Mouse (Mus musculus) urinary bladder, postnatal 14 days (tissue): ENCODE results near the gene Sec13.
A peak's percentile ranks its signal among the peaks of the same experiment; 100 is the strongest.

Source experiments
- DNase-seq: peaks from one replicate; pipeline ENCODE4 v3.0.0; 2021; ENCODE audit warnings: low spot score

The Sec13 gene

GRCm38 (mm10) chr6:113712718-113713117 lies 27.8 kb downstream of the Sec13 start:
- DNase-seq = no peak

GRCm38 (mm10) chr6:113697222-113698205 lies 43.0 kb downstream of the Sec13 start:
- peak; percentile 29 for DNase-seq

DNA sequence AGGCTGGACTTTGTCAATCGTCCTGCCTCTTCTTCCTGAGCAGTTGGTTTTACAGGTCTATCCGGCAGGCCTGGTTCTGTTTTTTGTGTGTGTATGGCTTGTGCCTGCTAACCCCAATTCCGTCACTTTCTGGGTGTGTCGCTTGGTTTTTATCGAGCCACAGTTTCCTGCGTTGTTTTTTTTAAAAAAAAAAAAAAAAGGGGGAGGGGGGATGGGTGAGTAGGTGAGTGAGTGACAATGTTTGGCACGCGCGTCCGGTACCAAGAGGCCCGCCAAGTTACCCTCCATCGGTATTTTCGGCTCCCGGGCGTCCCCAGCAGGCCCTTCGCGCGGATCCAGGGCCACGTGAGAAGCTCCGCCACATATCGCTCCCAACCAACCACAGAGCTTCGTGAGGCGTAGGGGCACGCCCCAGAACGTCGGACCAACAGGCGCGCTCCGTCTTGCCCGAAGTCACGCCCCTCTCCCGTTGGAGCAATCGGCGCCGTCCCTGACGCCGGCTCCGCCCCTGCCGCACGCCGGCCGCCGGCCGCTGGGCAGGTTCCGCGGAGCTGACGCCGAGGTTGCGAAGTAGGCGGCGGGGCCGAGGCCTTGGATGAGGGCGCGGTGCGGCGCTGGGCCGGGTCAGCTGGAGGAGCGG lies 43.8 kb downstream of the Sec13 start, which contains the start of gene Tatdn2:
Gene Tatdn2, plus strand, starts transcription at position 469 of the 640 bp plus-strand sequence.
- DNase-seq = peak; percentile 96

DNA sequence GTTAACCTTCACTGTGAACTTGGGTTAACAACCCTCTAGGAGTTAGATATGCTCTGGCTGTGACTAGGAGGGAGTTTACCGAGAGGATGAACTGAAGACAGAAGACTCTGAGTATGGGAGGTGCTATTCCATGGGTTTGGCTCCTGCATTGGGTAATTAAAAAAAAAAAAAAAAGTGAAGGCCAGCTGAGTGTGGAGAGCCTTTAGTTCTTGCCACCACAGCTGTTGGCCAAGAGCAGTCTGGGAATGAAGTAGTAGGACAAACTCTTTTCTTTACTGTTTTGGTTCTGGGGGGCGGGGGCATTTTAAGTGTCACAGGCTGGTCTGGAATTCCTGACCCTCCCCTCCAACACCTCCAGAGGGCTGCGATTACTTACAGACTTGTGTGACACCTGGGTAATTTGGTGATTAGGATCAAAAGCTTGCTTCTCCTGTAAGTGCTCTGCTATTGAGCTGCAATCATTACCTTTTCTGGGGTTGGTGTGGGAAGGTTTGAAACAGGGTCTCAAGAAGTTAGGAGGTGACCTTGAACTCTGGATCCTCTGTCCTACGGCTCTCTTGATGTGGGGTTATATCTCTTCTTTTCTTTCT lies 44.7 kb downstream of the Sec13 start:
- no peak for DNase-seq

- no peak for DNase-seq
These were observed 45.3 kb downstream of the Sec13 start for GRCm38 (mm10) chr6:113695203-113695602.

DNA sequence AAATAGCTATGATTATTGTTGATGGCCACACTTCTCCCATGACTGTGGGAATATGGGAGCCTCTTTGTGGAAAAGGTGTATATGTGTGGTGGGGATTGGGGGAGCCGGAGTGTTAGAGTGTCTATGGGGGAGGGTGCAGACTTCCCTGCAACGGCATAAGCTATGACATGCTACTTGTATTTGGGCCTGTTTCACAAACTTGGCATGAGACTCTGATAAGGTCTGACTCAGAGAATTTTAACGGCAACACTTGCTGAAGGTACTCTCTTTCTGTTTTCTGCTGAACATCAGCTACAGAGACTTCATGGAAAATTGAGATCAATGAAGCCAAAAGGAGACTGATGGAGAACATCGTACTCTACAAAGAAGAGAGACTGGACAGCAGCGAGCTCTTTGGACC lies 47.2 kb downstream of the Sec13 start:
- no peak for DNase-seq

- no peak for DNase-seq
These were observed 47.8 kb downstream of the Sec13 start for GRCm38 (mm10) chr6:113692661-113693133.

- DNase-seq = no peak
These were observed 49.5 kb downstream of the Sec13 start for GRCm38 (mm10) chr6:113691084-113691462.

- peak; percentile 87 for DNase-seq
These were observed 50.0 kb downstream of the Sec13 start for GRCm38 (mm10) chr6:113690400-113691083.

GRCm38 (mm10) chr6:113690008-113690399 lies 50.5 kb downstream of the Sec13 start:
- DNase-seq = no peak

- DNase-seq = peak; percentile 25
These were observed 53.9 kb downstream of the Sec13 start for GRCm38 (mm10) chr6:113686551-113687125.

GRCm38 (mm10) chr6:113683081-113683825 lies 57.3 kb downstream of the Sec13 start:
- DNase-seq = no peak

- DNase-seq = peak; percentile 89
These were observed 59.3 kb downstream of the Sec13 start for GRCm38 (mm10) chr6:113681271-113681670.

GRCm38 (mm10) chr6:113679993-113680566 lies 60.5 kb downstream of the Sec13 start:
- DNase-seq = no peak

GRCm38 (mm10) chr6:113678246-113679012 lies 62.1 kb downstream of the Sec13 start:
- no peak for DNase-seq
